Mouse (Mus musculus) kidney, adult 2 months (tissue): ENCODE results near the gene Kcnip4.

ENCODE experiments used
- CTCF ChIP-seq: fragments of 200-500 bp; conservative IDR thresholded peaks from 2 replicates; pipeline ENCODE4 v1.5.1; 2011; ENCODE audit warnings: low read depth, mild to moderate bottlenecking, control low read depth, low read length, moderate library complexity, mixed read lengths; ENCODE audit not compliant: insufficient read depth, insufficient read length
- POLR2A ChIP-seq: fragments of 200-500 bp; IDR thresholded peaks from one replicate; pipeline ENCODE4 v1.6.1; 2011; ENCODE audit warnings: low read depth, low read length, control low read depth

- no peak for TF ChIP-seq CTCF
- no peak for TF ChIP-seq POLR2A
These were observed 465.8 kb downstream of the Kcnip4 start for GRCm38 (mm10) chr5:49058926-49059325.
